Comparison of ENCODE assay signal across 14 mouse cellular contexts in genomic region chr5:124503742-124504141, GRCm38 (mm10). TPM values are rescaled to one million over a fixed set of nuclear protein-coding genes. Genes with fewer than 3 reads are reported as not detected.
DNase-seq lines count a peak whose midpoint lies in the region; ATAC-seq and TF ChIP-seq lines count a peak whose summit lies in the region.
"Had no signal": no experiment of that assay in that cellular context is flagged by ENCODE, and none has a peak within 500 bp of the region (broad histone marks: within the 10 kb centered on the region; RNA-seq: fewer than 3 reads in every experiment).

No protein-coding gene starts in this region.

- no peaks in the 10 kb centered on the region; the same call in 1 of the 2 replicates for H3K36me3 ChIP-seq in stomach, postnatal 0 days (ENCODE audit: control insufficient read depth, insufficient read depth, low read length)

- no peak overlapping the region for H3K4me3 ChIP-seq in stomach, postnatal 0 days (ENCODE audit: low read depth, low read length)
- H3K4me3 ChIP-seq: hindbrain, embryonic 15.5 days; megakaryocyte, embryonic 14.5 days had no signal

- WGBS in stomach, postnatal 0 days, result 59% methylated on average over 14 of the region's 14 CpGs

- H3K27ac ChIP-seq in stomach, postnatal 0 days (replicated peaks), result no peak overlapping the region
- H3K27ac ChIP-seq: hindbrain, embryonic 15.5 days had no signal

- no peaks in the 10 kb centered on the region for H3K4me1 ChIP-seq in stomach, postnatal 0 days (replicated peaks; ENCODE audit: control insufficient read depth, insufficient read depth)
- H3K4me1 ChIP-seq: hindbrain, embryonic 15.5 days had no signal

- DNase-seq in frontal cortex, postnatal 10 days (ENCODE audit: low spot score in 2 of 2), result no peak
- DNase-seq in frontal cortex, adult 2 months (ENCODE audit: extremely low spot score in 1 of 2, low spot score in 1 of 2), result peak; percentile 84 to 92
- DNase-seq in layer of hippocampus, postnatal 25 days (ENCODE audit: extremely low spot score in 1 of 2, low spot score in 1 of 2), result peak; percentile 49 to 64
- DNase-seq in right cerebral cortex, postnatal 10 days (ENCODE audit: low spot score in 2 of 2), result peak; percentile 60 to 65
- DNase-seq in heart, adult 8-10 months (ENCODE audit: low spot score), result no peak
- DNase-seq in stomach, postnatal 0 days (ENCODE audit: low spot score), result no peak
- DNase-seq: adrenal gland, postnatal 36 days; heart, adult 11 months; kidney, adult 18-20 months had no signal

- peak; percentile 73 for ATAC-seq in frontal cortex, adult (ENCODE audit: low TSS enrichment)
- ATAC-seq in erythroid progenitor cell, adult 5-6 weeks (replicated peaks; ENCODE audit: low FRiP score, poor library complexity, severe bottlenecking), result no peak
- ATAC-seq in stomach, postnatal 0 days (ENCODE audit: low FRiP score, low TSS enrichment), result no peak
- ATAC-seq: forebrain, embryonic 16.5 days had no signal

- no peaks in the 10 kb centered on the region for H3K9me3 ChIP-seq in stomach, postnatal 0 days (ENCODE audit: control insufficient read depth, low read length)
- H3K9me3 ChIP-seq: hindbrain, embryonic 15.5 days; megakaryocyte, embryonic 14.5 days had no signal

- no peak for TF ChIP-seq EP300 in stomach, postnatal 0 days (optimal IDR thresholded peaks at IDR 0.05)

- no peak for TF ChIP-seq CTCF in stomach, postnatal 0 days (IDR thresholded peaks at IDR 0.05; ENCODE audit: low read depth)

- no peak overlapping the region for H3K9ac ChIP-seq in stomach, postnatal 0 days (ENCODE audit: low read length)
- H3K9ac ChIP-seq: hindbrain, embryonic 15.5 days had no signal

- no peaks in the 10 kb centered on the region for H3K27me3 ChIP-seq in stomach, postnatal 0 days (ENCODE audit: control insufficient read depth, insufficient read depth, low read length)
- H3K27me3 ChIP-seq: hindbrain, embryonic 15.5 days had no signal

- no peak overlapping the region for H3K4me2 ChIP-seq in stomach, postnatal 0 days (replicated peaks; ENCODE audit: low read depth)
- H3K4me2 ChIP-seq: hindbrain, embryonic 15.5 days had no signal

RNA-seq across cellular contexts. Expression of gene Snrnp35, which starts 20.8 kb away (rescaled TPM):
- 9.6 and 11.8 TPM in 2 replicates for polyA plus RNA-seq in frontal cortex, adult 2 months (2012; rRNA removed)
- total RNA-seq in layer of hippocampus, postnatal 25 days (2021), result 10 to 100 TPM; 20.6 to 25.9 TPM
- 1.7 and 7.9 TPM in 2 replicates for total RNA-seq in erythroid progenitor cell, adult 5-6 weeks (2015; ENCODE audit: low replicate concordance)
- total RNA-seq in erythroid progenitor cell, adult 5-6 weeks (2017; ENCODE audit: low replicate concordance), result 9.0 TPM in 1 of 2 replicates, not detected in the other
- total RNA-seq in heart, adult 8-10 months (2022), result 10 to 100 TPM; 12.9 to 19.0 (median 14.6) TPM
- polyA plus RNA-seq in stomach, postnatal 0 days (2015; fragmentation: Nextera tagmentation; extraction: Ambion mirVana), result 9.1 and 10.8 TPM in 2 replicates

RNA-seq across cellular contexts. Expression of gene Rilpl2, which starts 25.6 kb away (rescaled TPM):
- polyA plus RNA-seq in frontal cortex, adult 2 months (2012; rRNA removed), result 24.5 and 25.9 TPM in 2 replicates
- total RNA-seq in layer of hippocampus, postnatal 25 days (2021), result 10 to 100 TPM; 18.7 to 22.7 TPM
- total RNA-seq in erythroid progenitor cell, adult 5-6 weeks (2015; ENCODE audit: low replicate concordance), result 7.1 and 7.9 TPM in 2 replicates
- 5.3 and 7.0 TPM in 2 replicates for total RNA-seq in erythroid progenitor cell, adult 5-6 weeks (2017; ENCODE audit: low replicate concordance)
- 1 to 10 TPM; 7.0 to 7.8 (median 7.4) TPM for total RNA-seq in heart, adult 8-10 months (2022)
- polyA plus RNA-seq in stomach, postnatal 0 days (2015; fragmentation: Nextera tagmentation; extraction: Ambion mirVana), result 19.3 and 20.7 TPM in 2 replicates

RNA-seq across cellular contexts. Expression of gene Rilpl1, which starts 27.4 kb away (rescaled TPM):
- polyA plus RNA-seq in frontal cortex, adult 2 months (2012; rRNA removed), result 44.7 and 51.7 TPM in 2 replicates
- total RNA-seq in layer of hippocampus, postnatal 25 days (2021), result 10 to 100 TPM; 57.4 to 62.4 TPM
- total RNA-seq in erythroid progenitor cell, adult 5-6 weeks (2015; ENCODE audit: low replicate concordance), result not detected in 2 replicates
- total RNA-seq in erythroid progenitor cell, adult 5-6 weeks (2017; ENCODE audit: low replicate concordance), result not detected in 2 replicates
- 100 to 1,000 TPM; 179 to 263 (median 215) TPM for total RNA-seq in heart, adult 8-10 months (2022)
- polyA plus RNA-seq in stomach, postnatal 0 days (2015; fragmentation: Nextera tagmentation; extraction: Ambion mirVana), result 9.0 and 9.3 TPM in 2 replicates

RNA-seq across cellular contexts. Expression of gene Tmed2, which starts 36.8 kb away (rescaled TPM):
- polyA plus RNA-seq in frontal cortex, adult 2 months (2012; rRNA removed), result 108 and 133 TPM in 2 replicates
- 100 to 1,000 TPM in 1 of 2 experiments, 10 to 100 TPM in 1; 90.0 to 104 TPM for total RNA-seq in layer of hippocampus, postnatal 25 days (2021)
- total RNA-seq in erythroid progenitor cell, adult 5-6 weeks (2015; ENCODE audit: low replicate concordance), result 454 and 638 TPM in 2 replicates
- total RNA-seq in erythroid progenitor cell, adult 5-6 weeks (2017; ENCODE audit: low replicate concordance), result 524 and 584 TPM in 2 replicates
- total RNA-seq in heart, adult 8-10 months (2022), result 100 to 1,000 TPM; 164 to 190 (median 179) TPM
- 544 and 572 TPM in 2 replicates for polyA plus RNA-seq in stomach, postnatal 0 days (2015; fragmentation: Nextera tagmentation; extraction: Ambion mirVana)

RNA-seq across cellular contexts. Expression of gene Ddx55, which starts 48.9 kb away (rescaled TPM):
- 38.2 and 38.3 TPM in 2 replicates for polyA plus RNA-seq in frontal cortex, adult 2 months (2012; rRNA removed)
- total RNA-seq in layer of hippocampus, postnatal 25 days (2021), result 10 to 100 TPM; 23.7 to 31.3 TPM
- 5.8 and 9.6 TPM in 2 replicates for total RNA-seq in erythroid progenitor cell, adult 5-6 weeks (2015; ENCODE audit: low replicate concordance)
- total RNA-seq in erythroid progenitor cell, adult 5-6 weeks (2017; ENCODE audit: low replicate concordance), result 5.0 and 10.5 TPM in 2 replicates
- 1 to 10 TPM; 4.2 to 6.6 (median 5.5) TPM for total RNA-seq in heart, adult 8-10 months (2022)
- polyA plus RNA-seq in stomach, postnatal 0 days (2015; fragmentation: Nextera tagmentation; extraction: Ambion mirVana), result 5.8 and 6.1 TPM in 2 replicates

Comparison
In these comparisons a context has a peak if more than half of its experiments do, and no peak if none do; other contexts are left out.
1. DNase-seq: peak in frontal cortex, adult 2 months (2 of 2), layer of hippocampus, postnatal 25 days (2 of 2) and right cerebral cortex, postnatal 10 days (2 of 2); none in frontal cortex, postnatal 10 days (0 of 2), heart, adult 8-10 months (single experiment) and stomach, postnatal 0 days (single experiment).
2. RNA of gene Rilpl1, which starts 27.4 kb away (total RNA-seq): 179 to 263 TPM in heart, adult 8-10 months and 57.4 to 62.4 TPM in layer of hippocampus, postnatal 25 days; not detected in erythroid progenitor cell, adult 5-6 weeks; every median in the first group is over 10 times any median in the second.